Mouse (Mus musculus): Measurements from ENCODE around the gene Tmem125. TPM values are rescaled to one million over a fixed set of nuclear protein-coding genes. Genes with fewer than 3 reads are reported as not detected.

Tmem125 gene
- total and polyA plus RNA-seq, 2 experiments from 2014 or later = 0.14 to 0.22 TPM

DNA sequence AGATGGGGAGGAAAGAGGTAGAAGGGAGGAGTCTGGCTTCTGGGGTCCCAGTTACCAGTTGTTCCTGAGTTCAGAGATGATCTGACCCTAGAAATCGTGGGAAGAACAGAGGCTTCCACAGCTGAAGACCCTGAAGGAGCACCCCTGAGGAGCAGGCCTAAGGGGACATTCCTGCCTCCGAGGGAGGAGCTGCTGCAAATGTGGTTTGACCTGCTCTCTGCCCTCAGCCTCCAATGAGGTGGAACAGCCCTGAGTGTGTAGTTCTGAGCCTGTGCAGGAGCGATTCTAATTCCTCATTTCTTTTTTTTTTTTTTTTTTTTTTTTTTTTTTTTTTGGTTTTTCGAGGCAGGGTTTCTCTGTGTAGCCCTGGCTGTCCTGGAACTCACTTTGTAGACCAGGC lies 10.7 kb downstream of the Tmem125 start:
- TF ChIP-seq CTCF (IDR thresholded peaks at IDR 0.05) = no peak
- ATAC-seq (ENCODE audit: low FRiP score) (no peak), DNase-seq (ENCODE audit: low spot score) (no peak)
- Histone ChIP-seq H3K4me3 (ENCODE audit: low read depth, low read length) (no peak overlapping the region), H3K9ac (replicated peaks; ENCODE audit: low read length, poor library complexity, severe bottlenecking) (no peak overlapping the region), H3K4me2 (ENCODE audit: low read depth, low read length, poor library complexity, severe bottlenecking) (no peak overlapping the region), H3K4me1 (ENCODE audit: insufficient read depth, low read length) (no peaks in the 10 kb centered on the region), H3K9me3 (ENCODE audit: low read length) (no peaks in the 10 kb centered on the region), H3K27me3 (ENCODE audit: insufficient read depth, low read length) (no peaks in the 10 kb centered on the region), H3K27ac (ENCODE audit: low read depth, low read length) (no peak overlapping the region), H3K36me3 (ENCODE audit: insufficient read depth, low read length) (no peaks in the 10 kb centered on the region)
- WGBS = 62% methylated on average over 3 of the region's 4 CpGs

DNA sequence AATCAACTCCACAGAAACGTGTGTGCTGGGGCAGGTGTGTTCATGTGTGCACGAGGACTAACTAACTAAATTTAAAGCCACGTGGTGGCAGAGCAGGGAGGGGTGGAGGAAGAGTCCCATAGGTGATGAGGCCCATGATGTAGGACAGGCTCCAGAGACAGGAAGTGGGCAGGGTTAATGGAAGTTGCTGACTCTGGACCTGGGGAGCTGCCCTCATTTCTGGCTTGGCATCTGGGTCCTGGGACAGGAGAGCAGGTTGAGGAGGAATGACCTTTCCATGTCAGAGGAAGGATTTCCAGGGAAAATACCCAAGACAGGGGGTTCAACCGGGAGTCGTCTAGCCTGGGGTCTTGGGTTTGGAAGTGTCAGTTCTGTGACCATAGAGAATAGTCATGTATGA lies 11.2 kb downstream of the Tmem125 start:
- no peak overlapping the region for H3K9ac ChIP-seq (replicated peaks; ENCODE audit: low read length, poor library complexity, severe bottlenecking)
- 82% methylated on average over 5 of the region's 5 CpGs for WGBS
- H3K36me3 ChIP-seq (ENCODE audit: insufficient read depth, low read length) = no peaks in the 10 kb centered on the region
- TF ChIP-seq CTCF (IDR thresholded peaks at IDR 0.05) = no peak
- H3K27ac ChIP-seq (ENCODE audit: low read depth, low read length) = no peak overlapping the region
- DNase-seq (ENCODE audit: low spot score) (no peak), ATAC-seq (ENCODE audit: low FRiP score) (no peak)
- H3K9me3 ChIP-seq (ENCODE audit: low read length) = no peaks in the 10 kb centered on the region
- H3K4me2 ChIP-seq (ENCODE audit: low read depth, low read length, poor library complexity, severe bottlenecking) = no peak overlapping the region
- no peaks in the 10 kb centered on the region for H3K27me3 ChIP-seq (ENCODE audit: insufficient read depth, low read length)
- no peak overlapping the region for H3K4me3 ChIP-seq (ENCODE audit: low read depth, low read length)
- H3K4me1 ChIP-seq (ENCODE audit: insufficient read depth, low read length) = no peaks in the 10 kb centered on the region

DNA sequence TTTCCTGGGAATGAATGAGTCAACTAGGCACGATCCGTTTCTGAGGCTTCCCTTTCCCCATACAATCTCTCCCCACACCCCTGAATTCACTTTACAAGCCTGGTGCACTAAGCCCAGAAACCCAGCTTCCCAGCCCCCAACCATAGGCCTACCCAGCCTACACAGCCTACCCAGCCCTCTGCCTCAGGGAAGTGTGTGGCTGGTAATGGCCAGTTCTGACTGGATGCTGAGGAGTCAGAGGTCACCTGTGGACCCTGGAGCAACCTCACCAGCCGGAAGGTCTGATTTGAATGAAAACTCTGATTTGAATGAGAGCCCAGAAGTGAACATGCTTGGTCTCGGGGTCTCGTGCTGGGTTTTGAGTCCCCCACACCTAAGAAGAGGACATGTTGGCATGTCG lies 16.1 kb downstream of the Tmem125 start:
- TF ChIP-seq CTCF (IDR thresholded peaks at IDR 0.05) = no peak
- no peaks in the 10 kb centered on the region for H3K27me3 ChIP-seq (ENCODE audit: insufficient read depth, low read length)
- no peak overlapping the region for H3K9ac ChIP-seq (replicated peaks; ENCODE audit: low read length, poor library complexity, severe bottlenecking)
- no peak overlapping the region for H3K27ac ChIP-seq (ENCODE audit: low read depth, low read length)
- no peak overlapping the region for H3K4me2 ChIP-seq (ENCODE audit: low read depth, low read length, poor library complexity, severe bottlenecking)
- ATAC-seq (ENCODE audit: low FRiP score) (no peak), DNase-seq (ENCODE audit: low spot score) (no peak)
- 87% methylated on average over 6 of the region's 6 CpGs for WGBS
- H3K36me3 ChIP-seq (ENCODE audit: insufficient read depth, low read length) = no peaks in the 10 kb centered on the region
- H3K4me1 ChIP-seq (ENCODE audit: insufficient read depth, low read length) = no peaks in the 10 kb centered on the region
- H3K4me3 ChIP-seq (ENCODE audit: low read depth, low read length) = no peak overlapping the region
- no peaks in the 10 kb centered on the region for H3K9me3 ChIP-seq (ENCODE audit: low read length)

DNA sequence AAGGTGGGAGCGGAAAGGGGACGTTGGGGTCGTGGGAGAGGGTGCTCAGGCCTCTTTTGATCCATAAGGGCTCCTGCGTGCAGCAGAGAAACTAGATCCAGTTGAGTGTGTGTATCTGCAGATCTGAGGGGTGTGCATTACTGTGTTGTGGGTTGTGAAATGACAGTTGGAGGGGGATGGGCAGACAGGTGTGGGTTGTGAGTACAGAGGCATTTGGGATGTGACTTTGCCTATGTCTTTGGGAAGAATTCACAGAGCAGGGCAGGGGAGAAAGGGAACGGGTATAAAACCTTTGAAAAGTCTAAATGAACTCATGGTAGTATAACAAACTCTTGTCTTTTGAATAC lies 16.5 kb downstream of the Tmem125 start:
- no peak overlapping the region for H3K9ac ChIP-seq (replicated peaks; ENCODE audit: low read length, poor library complexity, severe bottlenecking)
- 38% methylated on average over 5 of the region's 5 CpGs for WGBS
- H3K4me3 ChIP-seq (ENCODE audit: low read depth, low read length) = no peak overlapping the region
- H3K4me2 ChIP-seq (ENCODE audit: low read depth, low read length, poor library complexity, severe bottlenecking) = no peak overlapping the region
- DNase-seq (ENCODE audit: low spot score) (no peak), ATAC-seq (ENCODE audit: low FRiP score) (no peak)
- no peak for TF ChIP-seq CTCF (IDR thresholded peaks at IDR 0.05)
- no peaks in the 10 kb centered on the region for H3K36me3 ChIP-seq (ENCODE audit: insufficient read depth, low read length)
- no peaks in the 10 kb centered on the region for H3K27me3 ChIP-seq (ENCODE audit: insufficient read depth, low read length)
- no peaks in the 10 kb centered on the region for H3K9me3 ChIP-seq (ENCODE audit: low read length)
- H3K4me1 ChIP-seq (ENCODE audit: insufficient read depth, low read length) = no peaks in the 10 kb centered on the region
- no peak overlapping the region for H3K27ac ChIP-seq (ENCODE audit: low read depth, low read length)

DNA sequence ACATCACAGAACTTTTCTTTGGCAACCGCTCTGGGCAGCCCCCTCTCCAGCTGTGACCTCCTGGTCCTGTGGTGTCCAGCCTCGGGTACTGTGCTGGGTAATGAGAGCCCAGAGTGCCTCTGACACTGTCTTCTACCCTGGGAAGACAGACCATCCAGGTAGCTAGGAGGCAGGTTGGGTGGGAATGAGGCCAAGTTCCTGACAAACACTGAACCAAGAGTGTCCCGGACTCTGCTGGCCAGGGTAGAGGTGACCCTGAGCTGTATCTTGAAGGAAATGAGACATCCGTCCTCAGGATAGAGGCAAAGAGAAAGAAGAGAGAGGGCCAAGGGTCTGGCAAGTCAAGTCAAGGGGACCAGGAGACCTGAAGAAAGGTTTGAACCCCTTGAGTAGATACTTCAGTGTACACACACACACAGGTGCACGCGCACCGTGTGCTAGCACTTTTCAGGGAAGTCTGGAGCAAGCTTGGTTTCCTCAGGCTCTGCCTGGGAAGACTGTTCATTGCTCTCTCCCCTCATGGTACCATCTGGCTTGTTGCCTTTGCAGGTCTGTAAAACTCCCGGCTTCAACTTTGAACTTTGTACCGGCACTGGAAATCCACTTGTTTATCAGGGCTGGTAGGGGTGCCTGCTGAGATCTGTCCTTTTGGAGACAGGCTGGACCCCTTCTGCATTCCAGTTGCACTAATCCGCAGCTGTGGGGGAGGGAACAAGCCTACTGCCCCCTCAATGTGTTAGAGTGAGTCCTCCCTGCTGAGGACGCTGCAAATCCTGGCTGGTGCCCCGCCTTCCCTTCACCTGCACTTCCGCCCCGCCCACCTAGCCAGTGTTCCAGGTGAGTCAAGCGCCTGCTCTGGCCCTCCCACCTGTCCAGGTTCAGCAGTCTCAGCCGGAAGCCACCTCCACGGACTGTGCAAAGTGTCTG lies 17.2 kb downstream of the Tmem125 start, which contains the start of gene 2610528J11Rik:
Gene 2610528J11Rik (plus strand): TSS at position 592 of the 927 bp plus-strand sequence.
- TF ChIP-seq CTCF (IDR thresholded peaks at IDR 0.05) = no peak
- ATAC-seq (ENCODE audit: low FRiP score) (no peak), DNase-seq (ENCODE audit: low spot score) (no peak)
- no peaks in the 10 kb centered on the region for H3K4me1 ChIP-seq (ENCODE audit: insufficient read depth, low read length)
- H3K4me3 ChIP-seq (ENCODE audit: low read depth, low read length) = no peak within 1 kb of the TSS
- H3K36me3 ChIP-seq (ENCODE audit: insufficient read depth, low read length) = no peaks in the 10 kb centered on the region
- H3K9ac ChIP-seq (replicated peaks; ENCODE audit: low read length, poor library complexity, severe bottlenecking) = no peak within 1 kb of the TSS
- no peaks in the 10 kb centered on the region for H3K9me3 ChIP-seq (ENCODE audit: low read length)
- H3K4me2 ChIP-seq (ENCODE audit: low read depth, low read length, poor library complexity, severe bottlenecking) = no peak within 1 kb of the TSS
- H3K27ac ChIP-seq (ENCODE audit: low read depth, low read length) = no peak within 1 kb of the TSS
- H3K27me3 ChIP-seq (ENCODE audit: insufficient read depth, low read length) = no peaks in the 10 kb centered on the region
- 37% methylated on average over 17 of the region's 17 CpGs for whole genome bisulfite sequencing

DNA sequence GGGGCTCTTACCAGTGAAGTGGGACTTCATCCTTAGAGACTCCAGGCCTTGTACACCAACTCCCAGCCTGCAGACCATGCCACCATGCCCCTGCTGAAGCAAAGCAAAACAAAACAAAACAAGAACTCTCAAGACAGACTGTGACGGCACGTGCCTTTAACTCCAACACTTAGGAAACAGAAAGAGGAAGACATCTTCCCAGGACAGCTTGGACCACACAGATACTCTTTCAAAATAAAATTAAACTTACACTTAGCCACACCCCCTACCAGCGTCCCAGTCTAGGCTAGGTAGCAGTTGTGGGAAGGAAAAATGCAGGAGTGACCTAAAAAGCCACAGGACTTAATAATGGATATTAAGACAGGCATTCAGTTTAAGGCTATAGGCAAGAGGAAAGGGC lies 18.1 kb downstream of the Tmem125 start:
- Histone ChIP-seq H3K4me3 (ENCODE audit: low read depth, low read length) (no peak overlapping the region), H3K36me3 (ENCODE audit: insufficient read depth, low read length) (no peaks in the 10 kb centered on the region), H3K4me2 (ENCODE audit: low read depth, low read length, poor library complexity, severe bottlenecking) (no peak overlapping the region), H3K9ac (replicated peaks; ENCODE audit: low read length, poor library complexity, severe bottlenecking) (no peak overlapping the region), H3K27ac (ENCODE audit: low read depth, low read length) (no peak overlapping the region), H3K9me3 (ENCODE audit: low read length) (no peaks in the 10 kb centered on the region), H3K4me1 (ENCODE audit: insufficient read depth, low read length) (no peaks in the 10 kb centered on the region), H3K27me3 (ENCODE audit: insufficient read depth, low read length) (no peaks in the 10 kb centered on the region)
- DNase-seq (ENCODE audit: low spot score) (no peak), ATAC-seq (ENCODE audit: low FRiP score) (no peak)
- 75% methylated on average over 3 of the region's 3 CpGs for WGBS
- no peak for TF ChIP-seq CTCF (IDR thresholded peaks at IDR 0.05)

Data from midbrain, postnatal 0 days (tissue).